Mouse (Mus musculus): ENCODE measurements around the gene Glipr2.

The Glipr2 gene

GRCm38 (mm10) chr4:44004623-44005409 is 47.6 kb downstream of the Glipr2 start:
- DNase-seq (ENCODE audit: low spot score), result no peak

GRCm38 (mm10) chr4:44010176-44010575 is 53.0 kb downstream of the Glipr2 start:
- DNase-seq (ENCODE audit: low spot score), result no peak

GRCm38 (mm10) chr4:44010893-44011292 is 53.7 kb downstream of the Glipr2 start:
- DNase-seq (ENCODE audit: low spot score), result no peak

GRCm38 (mm10) chr4:44011799-44012198 is 54.6 kb downstream of the Glipr2 start:
- no peak for DNase-seq (ENCODE audit: low spot score)

GRCm38 (mm10) chr4:44012376-44013367 is 55.5 kb downstream of the Glipr2 start:
- DNase-seq (ENCODE audit: low spot score), result peak; percentile 94

- DNase-seq (ENCODE audit: low spot score), result no peak
Measured at GRCm38 (mm10) chr4:44013391-44014070, 56.3 kb downstream of the Glipr2 start.

GRCm38 (mm10) chr4:44016071-44016470 is 58.9 kb downstream of the Glipr2 start:
- DNase-seq (ENCODE audit: low spot score), result no peak

- no peak for DNase-seq (ENCODE audit: low spot score)
Measured at GRCm38 (mm10) chr4:44016791-44017190, 59.6 kb downstream of the Glipr2 start.

- DNase-seq (ENCODE audit: low spot score), result no peak
Measured at GRCm38 (mm10) chr4:44022323-44022722, 65.1 kb downstream of the Glipr2 start.

GRCm38 (mm10) chr4:44022766-44023165 is 65.6 kb downstream of the Glipr2 start:
- DNase-seq (ENCODE audit: low spot score), result no peak

GRCm38 (mm10) chr4:44023681-44024080 is 66.5 kb downstream of the Glipr2 start:
- DNase-seq (ENCODE audit: low spot score), result no peak

- DNase-seq (ENCODE audit: low spot score), result no peak
Measured at GRCm38 (mm10) chr4:44024241-44024640, 67.0 kb downstream of the Glipr2 start.

GRCm38 (mm10) chr4:44025570-44025969 is 68.4 kb downstream of the Glipr2 start:
- DNase-seq (ENCODE audit: low spot score), result no peak

Data from retina, embryonic 14.5 days (tissue).